Mouse (Mus musculus) heart, embryonic 11.5 days (tissue): ENCODE measurements at regions not wholly inside any gene's neighbourhood (a gene's known extent, or its start where the extent isn't known, plus 50 kb on each side); places are given as distances from the start of the nearest gene placed in this dataset.

ENCODE experiments used
- ATAC-seq: fragments of 200-750 bp; cut with Nextera tagmentation; replicated peaks from 2 replicates; pipeline ENCODE4 v1.8.0; 2017; ENCODE audit warnings: moderate library complexity; ENCODE audit not compliant: insufficient number of reproducible peaks, low FRiP score, low TSS enrichment
- H3K27ac ChIP-seq: fragments of 300-500 bp; sonication (generic); 2 replicates; pipeline ENCODE4 v1.5.1; 2014; ENCODE audit warnings: mild to moderate bottlenecking, low read depth, low read length
- H3K27me3 ChIP-seq: fragments of 300-500 bp; sonication (generic); 2 replicates; pipeline ENCODE4 v1.6.1; 2014; ENCODE audit warnings: mild to moderate bottlenecking, low read length, mixed read lengths; ENCODE audit not compliant: control insufficient read depth, insufficient read depth
- H3K36me3 ChIP-seq: fragments of 300-500 bp; sonication (generic); 2 replicates; pipeline ENCODE4 v1.6.1; 2014; ENCODE audit warnings: mild to moderate bottlenecking, low read length, moderate library complexity, mixed read lengths; ENCODE audit not compliant: control insufficient read depth, insufficient read depth
- H3K4me1 ChIP-seq: fragments of 300-500 bp; sonication (generic); 2 replicates; pipeline ENCODE4 v1.6.1; 2014; ENCODE audit warnings: low read length; ENCODE audit not compliant: control insufficient read depth, insufficient read depth
- H3K4me2 ChIP-seq: fragments of 300-500 bp; sonication (generic); 2 replicates; pipeline ENCODE4 v1.6.1; 2014; ENCODE audit warnings: mild to moderate bottlenecking, moderate library complexity
- H3K4me3 ChIP-seq: fragments of 300-500 bp; sonication (generic); 2 replicates; pipeline ENCODE4 v1.5.1; 2014; ENCODE audit warnings: low read depth, low read length
- H3K9ac ChIP-seq: fragments of 300-500 bp; sonication (generic); 2 replicates; pipeline ENCODE4 v1.6.1; 2014; ENCODE audit warnings: mild to moderate bottlenecking, low read depth, low read length, moderate library complexity
- H3K9me3 ChIP-seq: fragments of 300-500 bp; sonication (generic); replicated peaks from 2 replicates; pipeline ENCODE4 v1.6.1; 2016; ENCODE audit warnings: low read length; ENCODE audit not compliant: control insufficient read depth
- WGBS: fragments of 180-500 bp; shearing (Covaris S2); extraction: QIAGEN DNeasy Blood & Tissue Kit; methylation state at CpG from one replicate; pipeline ENCODE4 v1.1.7; 2014; ENCODE audit not compliant: insufficient replicate concordance; 5-methylcytosine and 5-hydroxymethylcytosine counted together

- Histone ChIP-seq H3K4me3 (no peak overlapping the region), H3K4me2 (no peak overlapping the region), H3K4me1 (no peaks in the 10 kb centered on the region), H3K27ac (no peak overlapping the region), H3K36me3 (no peaks in the 10 kb centered on the region), H3K27me3 (no peaks in the 10 kb centered on the region), H3K9ac (no peak overlapping the region), H3K9me3 (no peaks in the 10 kb centered on the region)
- WGBS, result 68% methylated on average over 2 of the region's 2 CpGs
- no peak for ATAC-seq
Measured at GRCm38 (mm10) chrX:140164859-140165258, 102.2 kb downstream of the Pih1h3b start.

GRCm38 (mm10) chrX:140165966-140166365, 103.3 kb downstream of the Pih1h3b start:
- Histone ChIP-seq H3K9me3 (no peaks in the 10 kb centered on the region), H3K27me3 (no peaks in the 10 kb centered on the region)
- WGBS, result 74% methylated on average over 3 of the region's 3 CpGs

GRCm38 (mm10) chrX:140179850-140180249, 117.2 kb downstream of the Pih1h3b start:
- no peak overlapping the region for H3K4me2 ChIP-seq
- no peaks in the 10 kb centered on the region for H3K4me1 ChIP-seq
- no peaks in the 10 kb centered on the region for H3K9me3 ChIP-seq
- no peaks in the 10 kb centered on the region for H3K27me3 ChIP-seq
- H3K36me3 ChIP-seq, result no peaks in the 10 kb centered on the region
- no peak overlapping the region for H3K9ac ChIP-seq
- ATAC-seq, result no peak
- 79% methylated on average over 4 of the region's 4 CpGs for WGBS
- H3K4me3 ChIP-seq, result no peak overlapping the region
- no peak overlapping the region for H3K27ac ChIP-seq

More at GRCm38 (mm10) chrX:140165966-140166365, 103.3 kb downstream of the Pih1h3b start:
- Histone ChIP-seq H3K27ac (no peak overlapping the region), H3K4me1 (no peaks in the 10 kb centered on the region), H3K4me3 (no peak overlapping the region), H3K4me2 (no peak overlapping the region), H3K36me3 (no peaks in the 10 kb centered on the region), H3K9ac (no peak overlapping the region)
- ATAC-seq, result no peak

GRCm38 (mm10) chrX:140183003-140183402, 120.3 kb downstream of the Pih1h3b start:
- WGBS, result 86% methylated on average over 3 of the region's 3 CpGs
- Histone ChIP-seq H3K4me2 (no peak overlapping the region), H3K9me3 (no peaks in the 10 kb centered on the region), H3K4me3 (no peak overlapping the region), H3K9ac (no peak overlapping the region), H3K27ac (no peak overlapping the region), H3K36me3 (no peaks in the 10 kb centered on the region), H3K4me1 (no peaks in the 10 kb centered on the region), H3K27me3 (no peaks in the 10 kb centered on the region)
- no peak for ATAC-seq

GRCm38 (mm10) chrX:140203676-140204075, 138.4 kb upstream of the Frmpd3 start:
- 74% methylated on average over 3 of the region's 3 CpGs for WGBS
- no peak overlapping the region for H3K27ac ChIP-seq
- no peak overlapping the region for H3K4me3 ChIP-seq
- no peaks in the 10 kb centered on the region for H3K9me3 ChIP-seq
- ATAC-seq, result no peak
- no peaks in the 10 kb centered on the region for H3K4me1 ChIP-seq
- 0 out of 2 replicates have a peak, but pooled peaks cover 2% of the 10 kb centered on the region for H3K27me3 ChIP-seq
- H3K4me2 ChIP-seq, result no peak overlapping the region
- no peak overlapping the region for H3K9ac ChIP-seq
- no peaks in the 10 kb centered on the region for H3K36me3 ChIP-seq

- no peak overlapping the region for H3K4me3 ChIP-seq
- H3K4me2 ChIP-seq, result no peak overlapping the region
- H3K27ac ChIP-seq, result no peak overlapping the region
- H3K4me1 ChIP-seq, result no peaks in the 10 kb centered on the region
- WGBS, result 41% methylated on average over 3 of the region's 3 CpGs
- no peak for ATAC-seq
- no peak overlapping the region for H3K9ac ChIP-seq
- H3K36me3 ChIP-seq, result no peaks in the 10 kb centered on the region
- H3K9me3 ChIP-seq, result no peaks in the 10 kb centered on the region
- H3K27me3 ChIP-seq, result 0 out of 2 replicates have a peak, but pooled peaks cover 6% of the 10 kb centered on the region
Measured at GRCm38 (mm10) chrX:140208791-140209190, 133.3 kb upstream of the Frmpd3 start.

- 45% methylated on average over 3 of the region's 3 CpGs for WGBS
- Histone ChIP-seq H3K9ac (no peak overlapping the region), H3K4me1 (no peaks in the 10 kb centered on the region), H3K9me3 (no peaks in the 10 kb centered on the region), H3K36me3 (no peaks in the 10 kb centered on the region), H3K27ac (no peak overlapping the region), H3K4me3 (no peak overlapping the region), H3K4me2 (no peak overlapping the region), H3K27me3 (0 out of 2 replicates have a peak, but pooled peaks cover 3% of the 10 kb centered on the region)
- no peak for ATAC-seq
Measured at GRCm38 (mm10) chrX:140212644-140213361, 129.3 kb upstream of the Frmpd3 start.

- H3K4me3 ChIP-seq, result no peak overlapping the region
- no peak overlapping the region for H3K4me2 ChIP-seq
- WGBS, result 55% methylated on average over 4 of the region's 4 CpGs
- H3K9ac ChIP-seq, result no peak overlapping the region
- no peaks in the 10 kb centered on the region for H3K36me3 ChIP-seq
- H3K9me3 ChIP-seq, result no peaks in the 10 kb centered on the region
- ATAC-seq, result no peak
- H3K4me1 ChIP-seq, result no peaks in the 10 kb centered on the region
- no peak overlapping the region for H3K27ac ChIP-seq
- 0 out of 2 replicates have a peak, but pooled peaks cover 3% of the 10 kb centered on the region for H3K27me3 ChIP-seq
Measured at GRCm38 (mm10) chrX:140214198-140214849, 127.7 kb upstream of the Frmpd3 start.
